Mouse (Mus musculus) brain, embryonic 14.5 days (tissue): Measurements from ENCODE around the gene Poc5.

Source experiments
- CTCF ChIP-seq: fragments of 200-500 bp; IDR thresholded peaks from 2 replicates; pipeline ENCODE4 v1.5.1; 2012; ENCODE audit warnings: inconsistent platforms, mild to moderate bottlenecking, moderate library complexity, borderline replicate concordance; ENCODE audit not compliant: insufficient read depth, insufficient read length; ENCODE audit errors: extremely low read depth
- POLR2A ChIP-seq: fragments of 200-500 bp; IDR thresholded peaks from 2 replicates; pipeline ENCODE4 v1.6.1; 2012; ENCODE audit warnings: mild to moderate bottlenecking, inconsistent platforms, borderline replicate concordance; ENCODE audit not compliant: poor library complexity, insufficient read depth, insufficient read length, severe bottlenecking; ENCODE audit errors: extremely low read depth

- no peak for TF ChIP-seq CTCF
- no peak for TF ChIP-seq POLR2A
Observed at GRCm38 (mm10) chr13:96457566-96457965, 69.5 kb downstream of the Poc5 start.
